Mouse (Mus musculus) neural tube, embryonic 11.5 days (tissue): Measurements from ENCODE around the gene Lgmn. TPM values are rescaled to one million over a fixed set of nuclear protein-coding genes. Genes with fewer than 3 reads are reported as not detected.

Source experiments
- ATAC-seq: fragments of 200-750 bp; cut with Nextera tagmentation; 2 replicates; pipeline ENCODE4 v1.8.0; 2017; ENCODE audit warnings: moderate number of reproducible peaks, mild to moderate bottlenecking, moderate TSS enrichment, moderate library complexity; ENCODE audit not compliant: insufficient read depth, low FRiP score, low TSS enrichment
- DNase-seq: peaks from one replicate; pipeline ENCODE4 v3.0.0-alpha.2; 2015; ENCODE audit warnings: low spot score
- H3K27ac ChIP-seq: fragments of 300-500 bp; sonication (generic); 2 replicates; pipeline ENCODE4 v1.5.1; 2014; ENCODE audit warnings: low read depth, mild to moderate bottlenecking, low read length
- H3K27me3 ChIP-seq: fragments of 300-500 bp; sonication (generic); 2 replicates; pipeline ENCODE4 v1.6.1; 2014; ENCODE audit warnings: mild to moderate bottlenecking, low read length, mixed read lengths; ENCODE audit not compliant: control insufficient read depth, insufficient read depth
- H3K36me3 ChIP-seq: fragments of 300-500 bp; sonication (generic); 2 replicates; pipeline ENCODE4 v1.6.1; 2014; ENCODE audit warnings: mild to moderate bottlenecking, low read length, moderate library complexity, mixed read lengths; ENCODE audit not compliant: control insufficient read depth, insufficient read depth
- H3K4me1 ChIP-seq: fragments of 300-500 bp; sonication (generic); 2 replicates; pipeline ENCODE4 v1.6.1; 2014; ENCODE audit warnings: low read length, mixed read lengths; ENCODE audit not compliant: control insufficient read depth, insufficient read depth
- H3K4me2 ChIP-seq: fragments of 300-500 bp; sonication (generic); 2 replicates; pipeline ENCODE4 v1.6.1; 2014; ENCODE audit warnings: low read depth, mild to moderate bottlenecking, moderate library complexity
- H3K4me3 ChIP-seq: fragments of 300-500 bp; sonication (generic); 2 replicates; pipeline ENCODE4 v1.5.1; 2014; ENCODE audit warnings: low read depth, low read length
- H3K9ac ChIP-seq: fragments of 300-500 bp; sonication (generic); 2 replicates; pipeline ENCODE4 v1.6.1; 2014; ENCODE audit warnings: mild to moderate bottlenecking, low read length
- H3K9me3 ChIP-seq: fragments of 300-500 bp; sonication (generic); 2 replicates; pipeline ENCODE4 v1.6.1; 2016; ENCODE audit warnings: low read length; ENCODE audit not compliant: control insufficient read depth
- WGBS: fragments of 180-500 bp; shearing (Covaris S2); extraction: QIAGEN DNeasy Blood & Tissue Kit; methylation state at CpG from one replicate; pipeline ENCODE4 v1.1.7; 2014; 5-methylcytosine and 5-hydroxymethylcytosine counted together
- polyA plus RNA-seq: library from polyadenylated mRNA; unstranded; fragments of >200 nt; fragmentation: Nextera tagmentation; extraction: Ambion mirVana; gene quantifications from 2 replicates; pipeline ENCODE4 v1.2.1, GENCODE M21; 2014

Gene Lgmn
- polyA plus RNA-seq, 1 experiment from 2014 or later: 56.8 TPM

DNA sequence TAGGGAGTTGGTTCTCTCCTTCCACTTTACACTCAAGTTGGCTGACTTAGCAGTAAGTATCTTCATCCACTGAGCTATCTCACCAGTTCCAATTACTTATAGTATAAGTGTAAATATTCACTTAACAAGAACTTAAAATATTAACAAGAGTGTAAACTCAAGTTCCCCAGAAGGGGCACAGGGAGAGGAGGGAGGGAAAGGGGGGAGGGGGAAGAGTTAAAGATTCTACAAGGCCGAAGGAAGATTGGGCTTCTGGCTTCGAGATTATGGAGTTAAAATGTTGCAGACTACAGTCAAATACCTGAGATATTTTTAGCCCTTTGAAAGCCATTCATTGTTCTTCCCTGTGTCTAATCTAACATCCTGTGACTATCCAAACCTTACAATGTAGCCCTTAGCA lies 15.2 kb downstream of the Lgmn start:
- Histone ChIP-seq H3K9ac (no peak overlapping the region), H3K4me2 (no peak overlapping the region), H3K27ac (no peak overlapping the region), H3K36me3 (no peaks in the 10 kb centered on the region; the same call in 1 of the 2 replicates), H3K9me3 (no peaks in the 10 kb centered on the region), H3K27me3 (no peaks in the 10 kb centered on the region), H3K4me3 (no peak overlapping the region), H3K4me1 (no peaks in the 10 kb centered on the region)
- ATAC-seq (no peak), DNase-seq (no peak)
- 75% methylated on average over 2 of the region's 2 CpGs for WGBS

DNA sequence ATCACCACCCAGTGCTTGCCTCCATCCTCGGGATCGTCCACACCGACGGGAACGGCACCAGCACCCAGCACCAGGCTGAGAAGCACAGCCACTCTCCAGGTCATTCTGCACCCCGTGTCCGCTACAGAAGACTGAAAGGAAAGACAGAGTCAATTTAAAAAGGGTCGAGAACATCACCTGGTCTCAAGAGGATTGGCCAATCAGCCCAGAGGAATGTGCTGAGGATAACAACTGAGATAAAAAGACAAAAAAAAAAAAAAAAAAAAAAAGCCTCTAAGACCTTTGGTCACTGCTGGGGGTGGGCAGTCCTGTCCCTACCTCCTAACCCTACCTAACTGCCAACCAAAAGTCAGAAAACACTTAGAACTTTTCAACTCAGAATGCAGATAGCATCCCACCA lies 16.0 kb downstream of the Lgmn start:
- H3K9ac ChIP-seq: no peak overlapping the region
- H3K27ac ChIP-seq: no peak overlapping the region
- H3K9me3 ChIP-seq: no peaks in the 10 kb centered on the region
- ATAC-seq: no peak
- H3K27me3 ChIP-seq: no peaks in the 10 kb centered on the region
- 94% methylated on average over 8 of the region's 8 CpGs for WGBS
- no peak for DNase-seq
- no peaks in the 10 kb centered on the region; the same call in 1 of the 2 replicates for H3K36me3 ChIP-seq
- no peak overlapping the region for H3K4me3 ChIP-seq
- no peak overlapping the region for H3K4me2 ChIP-seq
- no peaks in the 10 kb centered on the region for H3K4me1 ChIP-seq

DNA sequence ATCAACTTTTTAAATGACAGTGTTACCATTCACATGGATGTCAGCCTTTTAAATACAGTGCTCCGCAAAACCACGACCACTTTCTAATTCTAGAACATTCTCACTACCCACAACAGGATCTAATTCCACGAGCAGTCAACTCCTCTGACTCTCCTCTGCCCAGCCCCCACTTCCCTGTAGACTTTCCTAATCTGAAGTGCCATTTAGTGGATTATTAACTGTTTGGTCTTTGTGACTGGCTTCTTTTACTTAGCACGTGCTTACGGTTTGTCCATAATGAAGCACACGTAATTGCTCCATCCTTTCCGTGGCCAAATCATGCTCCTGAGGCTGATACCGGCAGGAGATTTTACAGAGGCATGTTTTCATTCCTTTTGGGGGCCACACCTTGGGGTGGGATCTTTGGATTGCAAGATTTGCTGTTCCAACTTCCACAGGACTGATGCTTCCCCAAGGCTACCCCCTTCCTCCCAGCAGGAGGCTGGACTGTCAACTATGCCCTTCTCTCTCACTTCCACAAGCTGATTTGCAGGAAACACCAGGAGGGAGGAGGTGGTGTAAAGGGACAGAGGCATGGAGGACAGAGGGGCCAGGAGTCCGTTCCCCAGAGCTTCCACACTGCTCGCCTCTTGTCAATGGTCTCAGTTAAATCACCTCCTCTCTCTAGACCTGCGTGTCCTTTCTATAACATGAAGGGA lies 16.8 kb downstream of the Lgmn start:
- DNase-seq (no peak), ATAC-seq (no peak)
- 91% methylated on average over 11 of the region's 11 CpGs for WGBS

DNA sequence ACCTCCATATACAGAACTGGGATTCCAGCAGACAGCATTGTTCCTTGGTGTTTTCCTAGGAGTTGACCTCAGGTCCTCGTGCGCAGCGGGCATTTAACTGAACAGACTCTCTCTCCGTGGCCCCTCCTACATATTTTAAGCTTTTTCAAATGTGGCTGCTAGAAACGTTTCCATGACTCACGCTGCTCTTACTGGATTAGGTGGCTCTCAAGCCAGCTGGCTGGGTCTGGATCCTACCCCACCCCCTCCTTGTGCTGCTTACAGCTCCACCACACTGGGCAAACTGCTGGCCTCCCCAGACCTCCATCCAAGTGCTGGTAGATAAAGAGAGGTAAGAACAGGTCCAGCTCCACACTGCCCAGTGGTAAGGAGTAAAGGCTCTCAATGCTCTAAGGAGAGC lies 17.5 kb downstream of the Lgmn start:
- Histone ChIP-seq H3K27ac (no peak overlapping the region), H3K9ac (no peak overlapping the region), H3K27me3 (no peaks in the 10 kb centered on the region), H3K4me1 (no peaks in the 10 kb centered on the region), H3K4me2 (no peak overlapping the region), H3K36me3 (no peaks in the 10 kb centered on the region; the same call in 1 of the 2 replicates), H3K4me3 (no peak overlapping the region), H3K9me3 (no peaks in the 10 kb centered on the region)
- 89% methylated on average over 6 of the region's 6 CpGs for WGBS
- DNase-seq (no peak), ATAC-seq (no peak)

More for the DNA sequence above, 16.8 kb downstream of the Lgmn start:
- Histone ChIP-seq H3K4me2 (no peak overlapping the region), H3K9ac (no peak overlapping the region), H3K27me3 (no peaks in the 10 kb centered on the region), H3K27ac (no peak overlapping the region), H3K4me1 (no peaks in the 10 kb centered on the region), H3K4me3 (no peak overlapping the region), H3K36me3 (no peaks in the 10 kb centered on the region; the same call in 1 of the 2 replicates), H3K9me3 (no peaks in the 10 kb centered on the region)

DNA sequence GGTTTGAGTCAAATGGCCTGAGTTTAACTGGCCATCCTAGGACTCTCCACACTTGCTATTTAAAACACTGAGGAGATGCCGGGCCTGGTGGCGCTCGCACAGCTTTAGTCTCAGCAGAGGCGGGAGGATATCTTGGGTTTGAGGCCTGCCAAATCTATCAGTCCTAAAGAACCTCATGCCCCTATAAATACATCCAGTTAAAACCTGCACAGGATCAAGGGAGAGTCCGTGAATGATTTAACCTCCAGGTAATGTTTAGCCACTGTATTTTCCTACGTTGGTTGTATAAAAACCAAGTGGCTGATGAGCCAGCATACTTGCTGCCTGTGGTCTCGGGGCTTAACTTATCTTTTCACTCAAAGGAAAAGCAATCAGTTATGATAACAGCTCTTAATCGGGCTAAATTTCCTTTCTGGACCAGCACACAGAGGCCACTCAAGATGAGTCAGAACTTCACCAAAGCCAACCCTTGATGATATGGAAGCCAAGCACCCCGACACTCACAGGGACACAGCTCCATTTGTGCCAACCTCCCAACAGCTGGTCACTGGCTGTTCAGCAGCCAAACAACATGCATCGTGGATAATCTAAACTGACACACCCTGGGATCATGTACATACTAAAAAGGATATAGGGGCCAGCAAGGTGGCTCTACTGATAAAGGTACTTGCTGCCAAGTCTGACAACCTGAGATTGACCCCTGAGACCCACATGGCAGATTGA lies 19.3 kb downstream of the Lgmn start:
- no peaks in the 10 kb centered on the region for H3K9me3 ChIP-seq
- DNase-seq: no peak
- H3K4me1 ChIP-seq: no peaks in the 10 kb centered on the region
- no peak overlapping the region for H3K9ac ChIP-seq
- H3K27ac ChIP-seq: no peak overlapping the region
- H3K27me3 ChIP-seq: no peaks in the 10 kb centered on the region
- WGBS: 94% methylated on average over 10 of the region's 10 CpGs
- H3K36me3 ChIP-seq: no peaks in the 10 kb centered on the region; the same call in 1 of the 2 replicates
- ATAC-seq: no peak
- H3K4me2 ChIP-seq: no peak overlapping the region
- no peak overlapping the region for H3K4me3 ChIP-seq

DNA sequence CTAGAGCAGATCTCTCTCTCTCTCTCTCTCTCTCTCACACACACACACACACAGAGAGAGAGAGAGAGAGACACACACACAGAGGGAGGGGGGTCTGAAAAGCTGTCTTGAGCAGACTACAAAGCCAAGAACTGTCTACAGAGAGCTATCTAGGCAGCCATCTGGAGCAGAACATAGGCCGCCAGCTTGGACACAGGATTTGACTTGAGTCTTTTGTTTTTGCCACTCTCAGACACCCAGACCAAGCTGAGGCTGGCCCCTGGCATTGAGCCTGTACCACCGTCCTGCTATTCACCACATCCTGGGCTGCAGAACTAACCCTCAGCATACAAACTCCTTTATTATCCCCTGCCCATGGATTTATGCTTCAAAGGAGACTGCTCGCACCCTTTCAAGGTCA lies 20.1 kb downstream of the Lgmn start:
- H3K4me3 ChIP-seq: no peak overlapping the region
- H3K9me3 ChIP-seq: no peaks in the 10 kb centered on the region
- 59% methylated on average over 3 of the region's 3 CpGs for WGBS
- H3K36me3 ChIP-seq: no peaks in the 10 kb centered on the region; the same call in 1 of the 2 replicates
- no peak overlapping the region for H3K4me2 ChIP-seq
- no peaks in the 10 kb centered on the region for H3K27me3 ChIP-seq
- H3K9ac ChIP-seq: no peak overlapping the region
- no peak for ATAC-seq
- H3K4me1 ChIP-seq: no peaks in the 10 kb centered on the region
- DNase-seq: no peak
- H3K27ac ChIP-seq: no peak overlapping the region

DNA sequence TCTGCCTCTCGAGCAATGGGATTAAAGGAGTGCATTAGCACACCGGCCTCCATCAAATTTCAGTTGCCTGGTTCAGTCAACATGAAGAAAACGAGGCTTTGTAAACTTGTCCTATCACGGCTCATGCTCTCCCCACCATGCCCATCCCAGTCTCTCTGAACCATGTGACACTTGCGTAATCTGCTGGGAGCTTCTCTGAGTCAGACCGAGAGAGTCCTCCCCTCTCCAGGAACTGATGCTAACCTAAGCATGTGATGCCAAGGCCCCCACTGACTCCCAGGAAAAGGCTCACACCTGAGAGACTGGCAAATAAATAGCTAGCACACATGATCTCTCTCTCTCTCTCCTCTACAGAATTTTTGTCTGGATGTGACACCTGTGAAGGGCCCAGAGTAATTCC lies 21.9 kb downstream of the Lgmn start:
- Histone ChIP-seq H3K27ac (no peak overlapping the region), H3K9me3 (no peaks in the 10 kb centered on the region), H3K4me2 (no peak overlapping the region), H3K27me3 (no peaks in the 10 kb centered on the region), H3K36me3 (no peaks in the 10 kb centered on the region), H3K9ac (no peak overlapping the region), H3K4me1 (no peaks in the 10 kb centered on the region), H3K4me3 (no peak overlapping the region)
- ATAC-seq: no peak
- no peak for DNase-seq
- WGBS: 89% methylated on average over 6 of the region's 6 CpGs

DNA sequence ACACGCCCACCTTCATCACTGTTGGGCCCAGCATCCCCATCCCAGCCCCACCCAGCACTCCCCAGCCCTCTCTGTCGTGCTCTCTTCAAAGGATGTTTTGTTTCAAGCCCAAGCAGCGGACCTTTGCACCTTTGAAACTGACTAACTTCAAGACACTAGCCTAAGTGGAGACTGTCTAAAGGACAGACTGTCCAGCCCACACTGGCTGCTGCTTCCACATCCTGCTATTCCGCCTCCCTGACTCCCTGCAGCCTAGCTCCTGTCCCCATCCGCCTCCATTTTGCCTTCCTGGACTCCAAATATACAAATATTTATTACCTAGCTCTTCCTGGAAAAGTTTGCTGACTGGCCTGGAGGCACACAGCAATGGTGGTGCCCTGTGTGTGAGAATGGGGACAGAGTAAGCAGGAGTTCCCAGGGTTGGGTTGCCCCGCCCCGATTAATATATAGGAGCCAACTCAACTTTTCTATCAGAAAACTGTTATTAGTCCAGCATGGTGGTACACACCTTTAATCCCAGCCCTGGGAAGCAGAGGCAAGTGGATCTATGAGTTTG lies 22.6 kb downstream of the Lgmn start:
- H3K27me3 ChIP-seq: no peaks in the 10 kb centered on the region
- H3K36me3 ChIP-seq: no peaks in the 10 kb centered on the region
- 76% methylated on average over 7 of the region's 7 CpGs for WGBS
- ATAC-seq: no peak
- H3K4me2 ChIP-seq: no peak overlapping the region
- no peaks in the 10 kb centered on the region for H3K9me3 ChIP-seq
- no peak overlapping the region for H3K9ac ChIP-seq
- H3K4me3 ChIP-seq: no peak overlapping the region
- no peak overlapping the region for H3K27ac ChIP-seq
- no peak for DNase-seq
- H3K4me1 ChIP-seq: no peaks in the 10 kb centered on the region
